Mouse (Mus musculus): ENCODE measurements at regions not wholly inside any gene's neighbourhood (a gene's known extent, or its start where the extent isn't known, plus 50 kb on each side); places are given as distances from the start of the nearest gene placed in this dataset.

GRCm38 (mm10) chr5:118966901-118967300 lies 406.4 kb downstream of the Med13l start:
- no peak for DNase-seq (ENCODE audit: low spot score in 2 of 2)

GRCm38 (mm10) chr5:118967718-118968117 lies 407.2 kb downstream of the Med13l start:
- DNase-seq (ENCODE audit: low spot score in 2 of 2) = no peak

GRCm38 (mm10) chr5:118975147-118975546 lies 414.7 kb downstream of the Med13l start:
- DNase-seq (ENCODE audit: low spot score in 2 of 2) = no peak

- DNase-seq (ENCODE audit: low spot score in 2 of 2) = no peak
Observed at GRCm38 (mm10) chr5:118978921-118979630, 418.6 kb downstream of the Med13l start.

- DNase-seq (ENCODE audit: low spot score in 2 of 2) = no peak
Observed at GRCm38 (mm10) chr5:118981046-118981445, 420.6 kb downstream of the Med13l start.

- DNase-seq (ENCODE audit: low spot score in 2 of 2) = no peak
Observed at GRCm38 (mm10) chr5:118984251-118984650, 423.8 kb downstream of the Med13l start.

GRCm38 (mm10) chr5:118984797-118985408 lies 424.4 kb downstream of the Med13l start:
- no peak for DNase-seq (ENCODE audit: low spot score in 2 of 2)

- DNase-seq (ENCODE audit: low spot score in 2 of 2) = no peak
Observed at GRCm38 (mm10) chr5:118987376-118988000, 427.0 kb downstream of the Med13l start.

GRCm38 (mm10) chr5:118999124-118999523 lies 438.6 kb downstream of the Med13l start:
- no peak for DNase-seq (ENCODE audit: low spot score in 2 of 2)

- DNase-seq (ENCODE audit: low spot score in 2 of 2) = no peak
Observed at GRCm38 (mm10) chr5:119005825-119006471, 445.5 kb downstream of the Med13l start.

- DNase-seq (ENCODE audit: low spot score in 2 of 2) = no peak
Observed at GRCm38 (mm10) chr5:119010048-119010447, 449.6 kb downstream of the Med13l start.

- DNase-seq (ENCODE audit: low spot score in 2 of 2) = no peak
Observed at GRCm38 (mm10) chr5:119015181-119015580, 454.7 kb downstream of the Med13l start.

GRCm38 (mm10) chr5:119015606-119016255 lies 455.3 kb downstream of the Med13l start:
- no peak for DNase-seq (ENCODE audit: low spot score in 2 of 2)

- DNase-seq (ENCODE audit: low spot score in 2 of 2) = no peak
Observed at GRCm38 (mm10) chr5:119016420-119016819, 455.9 kb downstream of the Med13l start.

- DNase-seq (ENCODE audit: low spot score in 2 of 2) = no peak
Observed at GRCm38 (mm10) chr5:119023947-119024346, 463.5 kb downstream of the Med13l start.

GRCm38 (mm10) chr5:119032051-119032450 lies 471.6 kb downstream of the Med13l start:
- no peak for DNase-seq (ENCODE audit: low spot score in 2 of 2)

- no peak for DNase-seq (ENCODE audit: low spot score in 2 of 2)
Observed at GRCm38 (mm10) chr5:119044548-119044947, 484.1 kb downstream of the Med13l start.

- DNase-seq (ENCODE audit: low spot score in 2 of 2) = no peak
Observed at GRCm38 (mm10) chr5:119047581-119047980, 487.1 kb downstream of the Med13l start.

GRCm38 (mm10) chr5:119052354-119052996 lies 492.0 kb downstream of the Med13l start:
- no peak for DNase-seq (ENCODE audit: low spot score in 2 of 2)

GRCm38 (mm10) chr5:119053738-119054137 lies 493.3 kb downstream of the Med13l start:
- no peak for DNase-seq (ENCODE audit: low spot score in 2 of 2)

- no peak for DNase-seq (ENCODE audit: low spot score in 2 of 2)
Observed at GRCm38 (mm10) chr5:119054393-119054792, 493.9 kb downstream of the Med13l start.

Measured in layer of hippocampus, postnatal 14 days (tissue).